ENCODE assay signal across 8 mouse cellular contexts in the genomic region with DNA sequence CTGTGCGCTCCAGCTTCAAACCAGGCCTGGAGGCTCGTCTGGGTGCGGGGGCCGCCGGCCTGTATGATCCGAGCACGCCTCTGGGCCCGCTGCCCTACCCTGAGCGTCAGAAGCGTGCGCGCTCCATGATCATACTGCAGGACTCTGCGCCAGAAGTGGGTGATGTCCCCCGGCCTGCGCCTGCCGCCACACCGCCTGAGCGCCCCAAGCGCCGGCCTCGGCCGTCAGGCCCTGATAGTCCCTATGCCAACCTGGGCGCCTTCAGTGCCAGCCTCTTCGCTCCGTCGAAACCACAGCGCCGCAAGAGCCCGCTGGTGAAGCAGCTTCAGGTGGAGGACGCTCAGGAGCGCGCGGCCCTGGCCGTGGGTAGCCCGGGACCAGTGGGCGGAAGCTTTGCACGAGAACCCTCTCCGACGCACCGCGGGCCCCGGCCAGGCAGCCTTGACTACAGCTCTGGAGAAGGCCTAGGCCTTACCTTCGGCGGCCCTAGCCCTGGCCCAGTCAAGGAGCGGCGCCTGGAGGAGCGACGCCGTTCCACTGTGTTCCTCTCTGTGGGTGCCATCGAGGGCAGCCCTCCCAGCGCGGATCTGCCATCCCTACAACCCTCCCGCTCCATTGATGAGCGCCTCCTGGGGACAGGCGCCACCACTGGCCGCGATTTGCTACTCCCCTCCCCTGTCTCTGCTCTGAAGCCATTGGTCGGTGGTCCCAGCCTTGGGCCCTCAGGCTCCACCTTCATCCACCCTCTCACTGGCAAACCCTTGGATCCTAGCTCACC. TPM values are rescaled to one million over a fixed set of nuclear protein-coding genes. Genes with fewer than 3 reads are reported as not detected.
DNase-seq lines count a peak whose midpoint lies in the region; ATAC-seq and TF ChIP-seq lines count a peak whose summit lies in the region.

No protein-coding gene starts in this region.

- H3K4me1 ChIP-seq in E14TG2a.4 (replicated peaks; ENCODE audit: low read depth, low read length), result peaks cover 21% of the 10 kb centered on the region
- peaks cover 18% of the 10 kb centered on the region for H3K4me1 ChIP-seq in embryonic facial prominence, embryonic 13.5 days
- H3K4me1 ChIP-seq in intestine, postnatal 0 days (replicated peaks; ENCODE audit: control insufficient read depth, insufficient read depth, low read length), result no peaks in the 10 kb centered on the region
- peaks cover 19% of the 10 kb centered on the region for H3K4me1 ChIP-seq in neural tube, embryonic 15.5 days

- DNase-seq in cerebellum, adult 11 months, result peak; percentile 55
- no peak for DNase-seq in spleen, adult 18-20 months
- DNase-seq in ovary, postnatal 10 days (ENCODE audit: low spot score), result no peak

- WGBS in embryonic facial prominence, embryonic 13.5 days, result 19% methylated on average over 55 of the region's 58 CpGs
- WGBS in intestine, postnatal 0 days, result 28% methylated on average over 57 of the region's 58 CpGs
- WGBS in neural tube, embryonic 15.5 days, result 20% methylated on average over 58 of the region's 58 CpGs

- TF ChIP-seq CTCF in E14TG2a.4 (conservative IDR thresholded peaks at IDR 0.05; ENCODE audit: low read length), result peak; percentile 12; the same call in 1 of the 2 replicates
- TF ChIP-seq CTCF in intestine, postnatal 0 days (IDR thresholded peaks at IDR 0.05; ENCODE audit: low read depth), result peak; percentile 28; the same call in 1 of the 2 replicates

- peak overlapping the region; percentile 64 for H3K9ac ChIP-seq in embryonic facial prominence, embryonic 13.5 days
- no peak overlapping the region for H3K9ac ChIP-seq in intestine, postnatal 0 days (ENCODE audit: low read depth, low read length)
- peak overlapping the region; percentile 30; the same call in 1 of the 2 replicates for H3K9ac ChIP-seq in neural tube, embryonic 15.5 days (replicated peaks)

- peaks cover 17% of the 10 kb centered on the region for H3K9me3 ChIP-seq in E14TG2a.4 (ENCODE audit: low read length)
- no peaks in the 10 kb centered on the region for H3K9me3 ChIP-seq in embryonic facial prominence, embryonic 13.5 days
- H3K9me3 ChIP-seq in intestine, postnatal 0 days (ENCODE audit: control insufficient read depth), result no peaks in the 10 kb centered on the region
- H3K9me3 ChIP-seq in neural tube, embryonic 15.5 days (replicated peaks), result no peaks in the 10 kb centered on the region

- no peak for ATAC-seq in cerebellum, adult (ENCODE audit: insufficient number of reproducible peaks, low FRiP score, low TSS enrichment)
- ATAC-seq in embryonic facial prominence, embryonic 13.5 days (ENCODE audit: insufficient number of reproducible peaks, insufficient read depth, low FRiP score, low TSS enrichment, low read depth), result peak; percentile 53
- no peak; the same call in 1 of the 2 replicates for ATAC-seq in intestine, postnatal 0 days
- peak; percentile 59 for ATAC-seq in neural tube, embryonic 15.5 days (ENCODE audit: low FRiP score)

- no peak overlapping the region for H3K27ac ChIP-seq in embryonic facial prominence, embryonic 13.5 days
- no peak overlapping the region for H3K27ac ChIP-seq in intestine, postnatal 0 days (ENCODE audit: low read depth, low read length)
- no peak overlapping the region for H3K27ac ChIP-seq in neural tube, embryonic 15.5 days (replicated peaks)

- H3K4me2 ChIP-seq in embryonic facial prominence, embryonic 13.5 days, result peak overlapping the region; percentile 59
- peak overlapping the region; percentile 45 for H3K4me2 ChIP-seq in intestine, postnatal 0 days (replicated peaks; ENCODE audit: low read depth)
- peak overlapping the region; percentile 50 for H3K4me2 ChIP-seq in neural tube, embryonic 15.5 days

- H3K4me3 ChIP-seq in E14TG2a.4 (replicated peaks; ENCODE audit: low read length), result peak overlapping the region; percentile 81
- H3K4me3 ChIP-seq in embryonic facial prominence, embryonic 13.5 days, result peak overlapping the region; percentile 33
- H3K4me3 ChIP-seq in intestine, postnatal 0 days (ENCODE audit: low read depth, low read length), result peak overlapping the region; percentile 13; the same call in 1 of the 2 replicates
- peak overlapping the region; percentile 21 for H3K4me3 ChIP-seq in neural tube, embryonic 15.5 days (replicated peaks)

- H3K36me3 ChIP-seq in E14TG2a.4 (ENCODE audit: insufficient read depth, low read length), result peaks cover 23% of the 10 kb centered on the region
- peaks cover 72% of the 10 kb centered on the region for H3K36me3 ChIP-seq in embryonic facial prominence, embryonic 13.5 days
- no peaks in the 10 kb centered on the region for H3K36me3 ChIP-seq in intestine, postnatal 0 days (ENCODE audit: control insufficient read depth, insufficient read depth)
- peaks cover 42% of the 10 kb centered on the region for H3K36me3 ChIP-seq in neural tube, embryonic 15.5 days

- peaks cover 62% of the 10 kb centered on the region for H3K27me3 ChIP-seq in E14TG2a.4 (ENCODE audit: insufficient read depth, low read length)
- peaks cover 30% of the 10 kb centered on the region for H3K27me3 ChIP-seq in embryonic facial prominence, embryonic 13.5 days
- H3K27me3 ChIP-seq in intestine, postnatal 0 days (replicated peaks; ENCODE audit: control insufficient read depth, insufficient read depth, low read length), result 0 out of 2 replicates have a peak, but pooled peaks cover 8% of the 10 kb centered on the region
- 0 out of 2 replicates have a peak, but pooled peaks cover 8% of the 10 kb centered on the region for H3K27me3 ChIP-seq in neural tube, embryonic 15.5 days (replicated peaks)

RNA-seq across cellular contexts. Expression of a gene that starts 20.1 kb away (rescaled TPM):
- 0.35 and 0.48 TPM in 2 replicates for polyA plus RNA-seq in embryonic facial prominence, embryonic 13.5 days (2015; fragmentation: Nextera tagmentation; extraction: Ambion mirVana)
- 0.10 and 0.14 TPM in 2 replicates for polyA plus RNA-seq in intestine, postnatal 0 days (2015; fragmentation: Nextera tagmentation; extraction: Ambion mirVana)
- 0.31 and 0.95 TPM in 2 replicates for polyA plus RNA-seq in neural tube, embryonic 15.5 days (2015; fragmentation: Nextera tagmentation; extraction: Ambion mirVana)

RNA-seq across cellular contexts. Expression of a gene that starts 43.7 kb away (rescaled TPM):
- polyA plus RNA-seq in embryonic facial prominence, embryonic 13.5 days (2015; fragmentation: Nextera tagmentation; extraction: Ambion mirVana), result 51.5 and 54.8 TPM in 2 replicates
- polyA plus RNA-seq in intestine, postnatal 0 days (2015; fragmentation: Nextera tagmentation; extraction: Ambion mirVana), result 7.1 and 7.6 TPM in 2 replicates
- polyA plus RNA-seq in neural tube, embryonic 15.5 days (2015; fragmentation: Nextera tagmentation; extraction: Ambion mirVana), result 71.9 and 86.6 TPM in 2 replicates

RNA-seq across cellular contexts. Expression of a gene that starts 48.6 kb away (rescaled TPM):
- 2.2 and 2.9 TPM in 2 replicates for polyA plus RNA-seq in embryonic facial prominence, embryonic 13.5 days (2015; fragmentation: Nextera tagmentation; extraction: Ambion mirVana)
- polyA plus RNA-seq in intestine, postnatal 0 days (2015; fragmentation: Nextera tagmentation; extraction: Ambion mirVana), result 0.51 and 0.73 TPM in 2 replicates
- polyA plus RNA-seq in neural tube, embryonic 15.5 days (2015; fragmentation: Nextera tagmentation; extraction: Ambion mirVana), result 8.9 and 9.5 TPM in 2 replicates

Comparison
In these comparisons a context has a peak if more than half of its experiments do, and no peak if none do; other contexts are left out.
1. ATAC-seq: peak in embryonic facial prominence, embryonic 13.5 days (single experiment) and neural tube, embryonic 15.5 days (single experiment); none in cerebellum, adult (single experiment) and intestine, postnatal 0 days (single experiment).
2. H3K4me3 ChIP-seq: peak in every context shown above with its lines; median percentile 81 in E14TG2a.4; 33 in embryonic facial prominence, embryonic 13.5 days; 21 in neural tube, embryonic 15.5 days; 13 in intestine, postnatal 0 days.
3. Peak in every context shown above with its lines, with median percentiles within 50 percentile points of each other: H3K4me2 ChIP-seq.